Mouse (Mus musculus) spleen, postnatal 10 days (tissue): ENCODE results near the gene Casp1.

Experiments used
- DNase-seq, 2 experiments: peaks; one replicate each; pipeline ENCODE4 v3.0.0; 2021 to 2022; ENCODE audit warnings: low spot score in 2 of 2

Casp1 gene

DNA sequence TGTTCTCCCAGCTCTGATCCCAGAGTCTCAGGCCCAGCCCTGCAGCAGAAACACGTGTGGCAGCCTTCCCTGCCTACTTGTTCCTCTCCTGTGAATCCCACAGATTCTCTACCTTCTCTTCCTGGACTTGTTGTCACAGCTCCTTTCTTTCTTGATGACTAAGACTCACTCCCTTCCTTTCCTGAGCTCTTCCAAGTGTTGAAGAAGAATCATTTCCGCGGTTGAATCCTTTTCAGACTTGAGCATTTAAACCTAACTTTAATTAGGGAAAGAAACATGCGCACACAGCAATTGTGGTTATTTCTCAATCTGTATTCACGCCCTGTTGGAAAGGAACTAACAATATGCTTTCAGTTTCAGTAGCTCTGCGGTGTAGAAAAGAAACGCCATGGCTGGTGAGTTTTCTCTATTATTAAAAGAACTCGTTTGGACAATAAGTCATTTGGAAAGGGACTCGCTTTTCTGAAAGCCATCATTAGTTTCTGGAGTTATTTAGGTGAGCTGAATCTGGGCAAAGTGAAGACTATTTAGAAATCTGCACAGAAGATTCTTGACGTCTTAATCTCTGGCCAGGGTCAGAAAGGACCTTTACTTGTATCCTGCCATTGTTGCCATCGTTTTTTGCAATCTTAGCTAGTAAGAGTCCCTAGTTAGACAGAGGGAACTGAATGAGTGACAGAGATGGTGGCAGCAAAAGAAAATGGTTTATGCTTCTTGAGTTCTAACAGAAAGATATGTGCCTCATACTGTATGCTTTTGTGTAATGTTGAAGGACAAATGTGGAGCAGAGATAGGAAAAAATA, at the start of gene Casp1:
TSS of gene Casp1 (plus strand) at position 189 of the 803 bp plus-strand sequence.
- no peak for DNase-seq

DNA sequence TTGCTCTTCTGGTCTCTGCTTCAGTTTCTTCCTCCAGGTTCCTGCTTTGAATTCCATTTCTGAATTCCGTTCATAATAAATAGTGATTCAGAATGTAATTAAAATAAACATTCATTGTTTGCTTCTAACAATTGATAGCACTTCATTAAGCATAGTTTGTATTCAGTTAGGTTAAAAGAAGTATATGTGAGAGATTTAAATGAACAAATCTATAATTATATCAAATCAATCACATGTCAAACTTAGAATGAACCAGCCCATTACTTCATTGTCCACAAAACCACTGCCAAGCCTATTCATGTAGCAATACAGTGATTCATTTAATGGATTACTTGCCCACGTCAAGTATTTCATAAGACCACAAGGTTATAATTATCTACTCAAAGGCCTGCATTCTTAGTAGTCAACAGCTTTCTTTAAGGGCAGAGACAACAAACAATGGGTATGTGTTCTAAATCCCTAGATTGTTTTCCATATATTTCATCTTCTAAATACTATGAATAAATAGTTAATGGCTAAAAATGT, 34.3 kb upstream of the Casp1 start:
- DNase-seq: no peak

DNA sequence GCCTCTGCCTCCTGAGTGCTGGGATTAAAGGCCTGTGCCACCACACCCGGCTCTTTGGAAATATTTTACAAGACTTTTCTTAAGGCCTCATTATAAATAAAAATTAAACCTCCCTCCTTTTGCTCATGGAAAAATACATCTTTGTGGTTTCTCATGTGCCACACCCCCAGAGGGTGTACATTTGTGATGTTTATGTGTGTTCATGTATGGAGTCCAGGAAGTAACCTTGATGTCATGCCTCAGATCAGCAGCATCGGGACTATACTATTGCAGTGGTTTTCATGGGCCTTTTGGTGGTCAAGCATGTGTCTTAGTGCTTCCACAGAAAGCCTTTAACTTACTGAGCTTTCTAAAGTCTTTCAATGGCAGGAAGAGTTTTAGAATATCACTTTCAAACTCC, 28.0 kb upstream of the Casp1 start:
- DNase-seq: no peak

DNA sequence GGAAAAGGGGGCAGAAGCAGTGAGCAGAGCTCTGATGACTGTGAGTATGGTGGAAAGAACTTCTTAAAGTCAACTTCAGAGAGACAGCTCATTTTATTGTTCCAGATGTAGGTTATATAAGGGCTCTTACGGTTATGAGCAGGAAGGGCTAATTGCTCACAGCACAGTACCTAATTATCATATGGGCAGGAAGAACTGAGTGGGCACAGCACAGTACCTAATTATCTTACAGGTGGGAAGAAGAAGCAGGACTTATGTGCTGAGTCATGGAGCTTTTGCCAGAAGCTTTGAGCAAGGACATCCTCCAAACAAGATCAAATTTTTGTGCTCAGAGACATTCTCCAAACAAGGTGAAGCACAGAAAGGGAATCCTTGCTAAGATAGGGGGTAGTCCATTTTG, 27.4 kb upstream of the Casp1 start:
- DNase-seq: no peak

DNA sequence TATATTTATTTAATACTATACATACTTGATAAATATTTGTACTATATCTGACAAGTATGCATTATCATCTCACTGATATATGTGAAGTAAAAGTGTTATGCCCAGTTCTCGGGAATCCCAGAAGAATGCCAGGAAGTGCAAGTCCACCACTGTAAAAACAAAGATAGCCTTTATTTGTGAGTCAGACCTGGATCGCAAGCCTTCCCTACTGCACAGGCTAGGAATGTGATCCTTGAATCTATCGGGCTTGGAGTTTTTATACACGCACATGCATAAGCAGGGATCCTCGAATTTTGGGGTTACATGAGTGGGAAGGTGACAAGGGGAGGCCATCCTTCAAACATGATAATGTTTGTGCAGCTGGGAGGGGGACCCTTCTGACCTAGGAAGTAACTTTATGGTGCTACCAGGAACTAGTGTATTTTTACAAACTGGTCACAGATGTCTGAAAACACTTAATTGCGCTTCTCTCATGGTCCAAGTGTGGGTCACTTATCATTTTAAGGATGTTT, 26.9 kb upstream of the Casp1 start:
- no peak for DNase-seq

DNA sequence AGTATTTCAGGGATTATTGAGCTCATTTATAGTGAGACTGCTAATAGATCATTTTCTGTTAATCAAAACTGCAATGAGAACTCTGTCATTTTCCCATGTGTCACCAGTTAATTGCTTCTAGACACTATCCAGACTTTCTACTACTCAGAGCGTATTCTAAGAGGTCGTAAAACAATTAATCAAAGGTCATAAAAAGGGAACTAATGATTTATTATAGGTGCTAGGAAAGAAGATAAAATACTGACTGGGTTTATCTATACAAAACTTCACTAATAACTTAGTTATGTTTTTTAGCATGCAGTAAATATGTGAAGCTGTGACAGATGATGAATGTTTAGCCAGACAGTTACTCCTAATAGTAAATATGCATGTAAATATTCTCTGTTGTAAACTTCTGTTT, 12.2 kb upstream of the Casp1 start:
- DNase-seq: no peak

DNA sequence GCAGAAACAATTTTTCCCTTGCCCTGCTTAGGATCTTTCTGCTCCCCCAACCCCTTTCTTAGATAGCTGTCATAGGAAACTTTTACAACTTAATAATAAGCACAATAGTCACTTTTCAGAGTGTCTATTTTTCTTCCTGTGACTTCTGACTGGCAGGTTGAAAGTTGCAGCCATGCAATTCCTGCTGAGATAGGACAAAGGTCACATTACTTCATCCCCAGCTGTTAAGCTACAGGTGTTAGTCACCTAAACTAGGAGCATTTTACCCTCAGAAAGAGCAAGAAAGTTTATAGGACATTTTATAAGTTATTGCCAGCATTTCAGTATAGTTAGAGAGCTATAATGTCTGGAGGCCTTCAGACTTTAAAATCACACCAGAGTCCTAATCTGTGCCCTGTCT, 11.7 kb upstream of the Casp1 start:
- DNase-seq: no peak

DNA sequence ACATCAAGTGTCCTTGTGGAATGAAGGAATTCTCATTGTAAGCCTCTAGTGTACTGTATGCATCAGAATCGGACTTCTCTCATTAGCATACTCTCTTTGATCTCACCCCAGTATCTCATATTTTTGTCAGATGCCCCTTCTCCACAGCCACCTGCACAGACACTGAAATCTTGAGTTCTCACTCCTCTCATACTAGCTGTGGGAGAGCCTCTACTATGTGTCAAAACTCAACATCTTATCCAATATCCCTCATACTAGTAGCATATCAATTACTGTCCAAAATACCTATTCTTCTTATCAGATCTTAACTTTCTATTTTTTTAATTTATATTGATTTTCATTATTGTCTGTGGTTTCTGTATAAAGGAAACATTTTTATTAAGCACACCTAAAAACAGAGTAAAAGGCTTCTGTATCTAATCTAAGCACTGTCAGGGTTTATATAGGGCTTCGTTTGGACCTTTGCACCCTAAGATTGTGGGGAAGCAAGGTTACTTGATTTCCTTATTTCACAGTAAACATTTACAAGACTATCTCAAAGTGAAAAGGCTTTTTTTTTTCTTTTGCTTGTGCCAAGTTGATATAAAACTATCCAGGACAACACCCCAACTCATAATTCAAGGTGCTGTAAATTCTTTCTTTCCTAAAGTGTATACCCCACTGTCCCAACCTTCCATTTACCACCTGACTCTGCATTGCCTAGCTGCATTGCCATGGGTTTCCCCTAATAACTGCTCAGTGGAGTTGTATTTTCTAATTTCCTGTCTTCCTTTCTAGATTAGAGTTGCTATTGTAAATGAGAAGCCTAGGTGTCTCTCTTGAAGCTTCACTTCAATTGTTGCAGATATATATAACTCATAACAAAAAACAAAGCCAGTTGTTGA, 1.7 kb upstream of the Casp1 start:
- DNase-seq: no peak

DNA sequence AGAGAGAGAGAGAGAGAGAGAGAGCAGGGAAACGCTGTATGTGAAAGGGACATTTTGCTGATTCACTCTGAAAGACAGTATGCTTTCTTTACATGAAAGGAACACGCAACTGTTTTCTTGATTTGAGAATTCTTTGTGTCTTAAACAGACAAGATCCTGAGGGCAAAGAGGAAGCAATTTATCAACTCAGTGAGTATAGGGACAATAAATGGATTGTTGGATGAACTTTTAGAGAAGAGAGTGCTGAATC, 740 bp downstream of the Casp1 start:
- DNase-seq: no peak

DNA sequence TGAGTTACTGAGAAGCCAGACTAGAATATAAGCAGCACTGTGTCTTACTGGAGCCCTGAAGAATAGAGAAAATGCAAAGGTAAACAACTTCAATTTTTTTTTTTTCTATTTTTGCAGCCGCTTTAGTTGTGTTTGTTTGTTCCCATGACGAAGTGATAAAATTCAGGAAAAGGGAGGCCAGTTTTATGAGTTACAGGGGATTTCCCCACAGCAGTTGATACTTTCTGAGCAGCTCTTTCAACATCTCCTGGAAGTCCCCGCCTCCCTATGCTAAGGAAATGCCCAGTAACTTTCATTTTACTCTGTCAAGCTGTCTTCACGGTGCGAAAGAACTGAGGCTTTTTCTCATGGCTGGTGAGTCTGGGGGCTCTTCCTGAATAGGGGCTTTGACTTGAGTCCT, 10.2 kb downstream of the Casp1 start, which contains the start of gene Casp4:
TSS of gene Casp4 (plus strand) at position 268 of the 400 bp plus-strand sequence.
- DNase-seq: no peak

DNA sequence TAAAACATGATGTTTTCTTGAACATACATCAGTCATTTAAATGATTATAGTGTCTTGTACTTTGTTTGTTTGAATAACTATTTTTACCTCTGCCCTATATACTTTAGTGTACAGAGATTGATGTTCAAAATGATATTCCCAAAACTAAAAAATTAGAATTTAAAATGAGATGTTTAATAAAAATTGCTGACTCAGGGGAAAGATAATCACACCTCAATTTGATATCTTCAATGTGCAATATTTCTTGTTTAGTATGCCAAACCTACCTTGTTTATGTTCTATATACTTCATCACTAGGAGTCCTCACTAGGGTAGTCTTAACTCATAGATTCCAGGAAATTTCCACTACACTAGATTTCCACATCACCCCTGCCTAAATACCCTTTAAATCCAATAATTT, 11.8 kb downstream of the Casp1 start:
- DNase-seq: no peak

DNA sequence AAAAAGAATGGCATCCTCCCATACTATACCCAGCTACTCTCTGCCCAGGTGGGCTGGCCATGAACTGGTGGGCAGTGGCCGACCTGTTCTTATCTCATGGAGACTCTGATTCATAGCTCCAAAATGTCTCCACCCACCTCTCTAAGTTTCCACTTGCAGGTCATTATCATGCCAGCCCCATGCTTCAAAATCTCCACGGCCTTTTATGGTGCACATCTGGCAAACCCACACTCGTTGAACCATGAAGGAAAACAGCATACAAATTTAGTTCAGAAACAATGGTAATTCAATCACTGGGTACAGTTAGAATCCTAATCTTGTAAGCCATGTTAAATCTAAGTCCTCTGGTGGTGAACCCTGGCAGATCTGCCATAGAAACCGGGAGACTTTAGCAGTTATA, 13.1 kb downstream of the Casp1 start:
- no peak for DNase-seq

DNA sequence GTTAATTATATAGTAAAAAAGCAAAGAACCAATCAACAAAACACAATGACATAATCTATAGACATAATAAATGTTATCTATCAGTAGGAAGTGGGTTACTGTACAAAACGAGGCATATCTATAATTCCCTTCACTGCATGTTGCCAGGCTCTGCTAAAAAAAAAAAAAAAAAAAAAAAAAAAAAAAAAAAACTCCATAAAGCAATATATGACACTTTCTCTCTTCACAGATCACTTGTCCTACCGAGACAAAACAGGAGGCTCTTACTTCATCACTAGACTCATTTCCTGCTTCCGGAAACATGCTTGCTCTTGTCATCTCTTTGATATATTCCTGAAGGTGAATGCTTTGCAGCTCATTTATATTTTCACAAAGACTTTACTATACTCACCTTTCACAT, 29.9 kb downstream of the Casp1 start:
- DNase-seq: no peak

DNA sequence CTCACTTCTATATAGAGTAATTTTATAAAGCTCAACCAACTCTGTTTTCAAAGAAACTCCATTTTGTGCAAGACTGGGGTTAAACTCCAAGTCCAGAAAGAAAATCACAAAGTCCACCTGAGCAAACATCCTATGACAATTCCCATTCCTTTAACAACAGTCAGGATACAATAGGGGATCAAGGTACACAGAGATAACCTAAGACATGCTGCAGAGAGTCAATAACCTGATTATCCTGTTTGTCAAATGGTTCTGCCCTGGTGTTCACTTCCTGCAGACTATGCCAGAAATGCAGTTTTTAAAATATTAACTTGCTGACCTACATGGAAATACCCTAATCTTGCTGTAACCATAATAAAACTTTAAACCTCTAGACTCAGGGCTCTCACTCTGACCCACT, 34.1 kb downstream of the Casp1 start:
- DNase-seq: no peak

DNA sequence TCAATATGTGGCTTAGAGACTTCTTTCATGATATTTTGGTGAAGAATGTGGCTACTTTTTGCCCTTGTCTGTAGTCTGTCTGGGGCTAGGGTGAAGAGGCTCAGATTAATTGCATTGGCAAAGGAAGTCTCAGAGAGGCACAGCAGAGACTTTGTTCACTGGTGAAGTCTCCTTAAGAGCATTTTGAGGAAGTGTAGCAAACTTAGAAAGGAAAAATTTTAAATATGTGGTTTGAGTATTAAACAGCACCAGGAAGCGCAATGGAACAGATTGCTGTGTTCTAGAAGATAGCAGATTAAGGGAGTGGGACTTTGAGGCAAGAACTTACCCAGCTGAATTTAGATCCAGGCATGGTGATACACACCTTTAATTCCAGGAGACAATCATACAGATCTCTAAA, 35.1 kb downstream of the Casp1 start:
- DNase-seq: no peak

DNA sequence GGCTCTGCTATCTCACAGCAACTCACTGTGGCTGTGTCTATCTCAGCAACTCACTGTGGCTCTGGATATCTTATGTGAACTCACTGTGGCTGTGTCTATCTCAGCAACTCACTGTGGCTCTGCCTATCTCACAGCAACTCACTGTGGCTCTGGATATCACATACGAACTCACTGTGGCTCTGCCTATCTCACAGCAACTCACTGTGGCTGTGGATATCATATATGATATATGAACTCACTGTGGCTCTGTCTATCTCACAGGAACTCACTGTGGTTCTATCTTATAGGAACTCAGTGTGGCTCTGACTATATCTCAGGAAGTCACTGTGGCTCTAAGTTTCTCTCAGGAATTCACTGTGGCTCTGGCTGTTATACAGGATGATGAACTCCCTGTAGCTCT, 44.8 kb downstream of the Casp1 start:
- no peak for DNase-seq

DNA sequence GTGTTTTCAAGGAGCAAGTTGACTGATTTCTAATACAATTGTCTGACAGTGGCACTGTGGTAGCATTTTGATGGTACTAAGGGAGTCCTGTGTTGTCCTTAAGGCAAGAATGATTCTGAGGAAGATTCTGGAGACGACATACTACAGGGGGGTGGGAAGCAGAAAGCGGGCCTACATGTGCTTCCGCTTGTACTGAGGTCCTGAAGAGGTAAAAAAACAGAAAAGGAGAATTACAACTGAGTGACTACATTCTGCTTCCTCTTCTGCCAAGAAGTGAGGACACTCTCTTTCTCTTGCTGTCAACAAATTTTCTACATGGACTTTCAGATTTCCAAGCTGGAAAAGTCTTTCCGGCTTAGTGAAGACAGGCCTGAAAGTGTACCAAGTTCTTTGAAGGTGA, 45.8 kb downstream of the Casp1 start:
- no peak for DNase-seq

DNA sequence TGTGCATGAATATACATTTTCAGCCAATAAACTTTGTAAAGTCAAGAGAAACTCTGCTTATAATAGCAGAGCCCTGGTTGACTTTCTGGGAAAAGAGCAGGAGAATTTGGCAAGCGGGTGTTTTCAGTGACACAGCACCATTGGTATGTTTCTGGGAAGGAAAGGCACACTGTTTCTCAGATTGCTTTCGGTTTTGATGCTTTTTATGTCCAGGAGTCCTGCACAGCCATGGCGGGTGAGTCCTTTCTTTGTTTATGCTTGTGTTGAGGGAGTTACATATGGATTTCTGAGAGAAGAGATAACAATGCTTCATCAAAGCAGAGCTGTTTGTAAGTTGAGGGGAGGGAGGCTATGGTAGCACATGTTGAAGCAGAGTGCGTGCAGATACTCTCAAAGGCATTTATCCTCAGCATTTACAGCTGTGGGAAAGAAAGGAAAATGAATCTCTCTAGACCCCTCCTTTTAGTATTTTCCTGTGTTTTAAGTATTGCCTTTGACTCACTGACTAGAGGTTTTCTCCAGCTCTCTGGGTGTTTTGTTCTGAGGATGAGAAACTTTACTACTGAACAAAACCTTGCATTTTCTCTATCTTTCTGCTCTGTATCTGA, 47.1 kb downstream of the Casp1 start, which contains the start of gene Casp12:
TSS of gene Casp12 (plus strand) at position 140 of the 608 bp plus-strand sequence.
- DNase-seq: no peak

DNA sequence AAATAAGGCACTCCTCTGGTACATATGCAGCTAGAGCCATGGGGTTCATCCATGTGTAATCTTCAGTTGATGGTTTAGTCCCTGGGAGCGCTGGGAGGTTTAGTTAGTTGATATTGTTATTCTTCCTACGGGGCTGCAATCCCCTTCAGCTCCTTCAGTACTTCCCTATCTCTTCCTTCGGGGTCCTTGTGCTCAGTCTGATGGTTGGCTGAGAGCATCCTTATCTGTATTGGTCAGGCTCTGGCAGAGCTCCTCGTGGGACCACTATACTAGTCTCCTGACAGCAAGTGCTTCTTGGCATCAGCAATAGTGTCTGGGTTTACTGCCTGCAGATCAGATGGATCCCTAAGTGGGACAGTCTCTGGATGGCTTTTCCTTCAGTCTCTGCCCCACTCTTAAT, 49.1 kb downstream of the Casp1 start:
- DNase-seq: no peak

DNA sequence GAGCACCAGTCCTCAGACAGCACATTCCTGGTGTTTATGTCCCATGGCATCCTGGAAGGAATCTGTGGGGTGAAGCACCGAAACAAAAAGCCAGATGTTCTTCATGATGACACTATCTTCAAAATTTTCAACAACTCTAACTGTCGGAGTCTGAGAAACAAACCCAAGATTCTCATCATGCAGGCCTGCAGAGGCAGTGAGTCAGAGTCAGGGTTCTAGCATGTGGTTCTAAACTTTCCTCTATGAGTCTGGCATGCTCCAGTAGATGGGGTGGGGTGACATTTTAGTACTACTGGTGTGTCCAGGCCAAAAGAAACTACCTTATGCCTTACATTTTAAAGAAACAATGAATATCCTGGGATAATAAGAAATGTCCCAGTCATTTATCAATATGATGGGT, 55.4 kb downstream of the Casp1 start:
- DNase-seq: no peak

DNA sequence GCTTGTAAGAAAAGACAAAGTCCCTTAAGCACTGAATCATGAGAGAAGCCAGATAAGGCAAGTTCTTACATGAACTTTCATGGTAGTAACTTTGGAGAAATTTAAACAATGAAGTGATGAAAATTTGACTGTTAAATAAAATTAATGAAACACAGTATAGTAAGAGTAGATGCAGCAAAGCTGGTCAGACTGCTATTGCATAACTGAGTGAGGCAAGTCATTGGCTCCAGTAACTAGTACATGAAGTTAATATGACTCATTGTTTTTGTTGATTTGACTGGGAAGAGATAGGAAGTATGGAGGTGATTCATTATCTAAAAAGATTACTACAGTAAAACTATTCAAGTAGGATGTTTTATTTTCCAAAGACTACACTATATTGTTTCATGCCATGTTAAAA, 58.5 kb downstream of the Casp1 start:
- DNase-seq: no peak
